Mouse (Mus musculus) cortical plate, adult 2 months (tissue): Measurements from ENCODE around the gene Mpeg1. TPM values are rescaled to one million over a fixed set of nuclear protein-coding genes. Genes with fewer than 3 reads are reported as not detected.

Source experiments
- H3K27ac ChIP-seq: fragments of 200-500 bp; 2 replicates; pipeline ENCODE4 v1.5.1; 2012; ENCODE audit warnings: low read length, control low read depth, inconsistent platforms; ENCODE audit not compliant: insufficient read depth
- H3K4me1 ChIP-seq: fragments of 200-500 bp; 2 replicates; pipeline ENCODE4 v1.6.1; 2011; ENCODE audit warnings: low read length; ENCODE audit not compliant: control insufficient read depth, insufficient read depth
- H3K4me3 ChIP-seq: fragments of 200-500 bp; 2 replicates; pipeline ENCODE4 v1.5.1; 2011; ENCODE audit warnings: mild to moderate bottlenecking, low read length, control low read depth; ENCODE audit not compliant: insufficient read depth
- CTCF ChIP-seq: fragments of 200-500 bp; IDR thresholded peaks from 2 replicates; pipeline ENCODE4 v1.5.1; 2011; ENCODE audit warnings: mild to moderate bottlenecking, control low read depth, low read length; ENCODE audit not compliant: insufficient read depth; ENCODE audit errors: extremely low read depth
- POLR2A ChIP-seq: fragments of 200-500 bp; IDR thresholded peaks from 2 replicates; pipeline ENCODE4 v1.6.1; 2011; ENCODE audit warnings: mild to moderate bottlenecking, low read length, control low read depth; ENCODE audit not compliant: insufficient read depth; ENCODE audit errors: extremely low read depth
- polyA plus RNA-seq: library from polyadenylated mRNA; depleted of rRNA; stranded (reverse); fragments of >200 nt; gene quantifications from 2 replicates; pipeline ENCODE4 v1.2.3, GENCODE M21; 2012

Mpeg1 gene
- polyA plus RNA-seq, 1 experiment, result 11.9 TPM

- H3K4me3 ChIP-seq, result no peak overlapping the region
- no peak overlapping the region for H3K27ac ChIP-seq
- no peak for TF ChIP-seq POLR2A
- TF ChIP-seq CTCF, result peak; percentile 43
- peaks cover 9% of the 10 kb centered on the region; the same call in 1 of the 2 replicates for H3K4me1 ChIP-seq
Measured at GRCm38 (mm10) chr19:12488205-12488966, 27.8 kb downstream of the Mpeg1 start.

GRCm38 (mm10) chr19:12488969-12489674 lies 28.5 kb downstream of the Mpeg1 start:
- TF ChIP-seq POLR2A, result no peak
- TF ChIP-seq CTCF, result no peak
- Histone ChIP-seq H3K4me1 (peaks cover 9% of the 10 kb centered on the region; the same call in 1 of the 2 replicates), H3K4me3 (no peak overlapping the region), H3K27ac (no peak overlapping the region)

- no peak overlapping the region for H3K4me3 ChIP-seq
- TF ChIP-seq CTCF (no peak), POLR2A (no peak)
- H3K27ac ChIP-seq, result no peak overlapping the region
- H3K4me1 ChIP-seq, result peaks cover 9% of the 10 kb centered on the region; the same call in 1 of the 2 replicates
Measured at GRCm38 (mm10) chr19:12489675-12490570, 29.3 kb downstream of the Mpeg1 start.

- H3K4me1 ChIP-seq, result peaks cover 10% of the 10 kb centered on the region; the same call in 1 of the 2 replicates
- H3K27ac ChIP-seq, result no peak overlapping the region
- no peak overlapping the region for H3K4me3 ChIP-seq
- TF ChIP-seq POLR2A, result no peak
- no peak for TF ChIP-seq CTCF
Measured at GRCm38 (mm10) chr19:12491636-12492035, 31.1 kb downstream of the Mpeg1 start.

GRCm38 (mm10) chr19:12493453-12494186 lies 33.0 kb downstream of the Mpeg1 start:
- TF ChIP-seq POLR2A (no peak), CTCF (no peak)
- H3K4me1 ChIP-seq, result peaks cover 5% of the 10 kb centered on the region; the same call in 1 of the 2 replicates
- no peak overlapping the region for H3K27ac ChIP-seq
- no peak overlapping the region for H3K4me3 ChIP-seq

GRCm38 (mm10) chr19:12494187-12494458 lies 33.5 kb downstream of the Mpeg1 start:
- no peak for TF ChIP-seq POLR2A
- TF ChIP-seq CTCF, result no peak
- Histone ChIP-seq H3K27ac (no peak overlapping the region), H3K4me3 (no peak overlapping the region), H3K4me1 (peaks cover 8% of the 10 kb centered on the region; the same call in 1 of the 2 replicates)

- Histone ChIP-seq H3K4me1 (peaks cover 6% of the 10 kb centered on the region; the same call in 1 of the 2 replicates), H3K27ac (no peak overlapping the region), H3K4me3 (no peak overlapping the region)
- TF ChIP-seq POLR2A, result no peak
- TF ChIP-seq CTCF, result no peak
Measured at GRCm38 (mm10) chr19:12494972-12495535, 34.5 kb downstream of the Mpeg1 start.

- Histone ChIP-seq H3K4me1 (peaks cover 6% of the 10 kb centered on the region; the same call in 1 of the 2 replicates), H3K4me3 (no peak overlapping the region), H3K27ac (no peak overlapping the region)
- TF ChIP-seq CTCF, result no peak
- TF ChIP-seq POLR2A, result no peak
Measured at GRCm38 (mm10) chr19:12496241-12496640, 35.7 kb downstream of the Mpeg1 start.
